Mouse (Mus musculus) telencephalon, adult 2 months (tissue): ENCODE measurements around the gene Sipa1l3.

Source experiments
- DNase-seq: peaks from one replicate; pipeline ENCODE4 v3.0.0-alpha.2; 2011; ENCODE audit warnings: low read depth, low spot score

Sipa1l3 gene

GRCm38 (mm10) chr7:29337766-29338165 lies 180.7 kb downstream of the Sipa1l3 start:
- no peak for DNase-seq

DNA sequence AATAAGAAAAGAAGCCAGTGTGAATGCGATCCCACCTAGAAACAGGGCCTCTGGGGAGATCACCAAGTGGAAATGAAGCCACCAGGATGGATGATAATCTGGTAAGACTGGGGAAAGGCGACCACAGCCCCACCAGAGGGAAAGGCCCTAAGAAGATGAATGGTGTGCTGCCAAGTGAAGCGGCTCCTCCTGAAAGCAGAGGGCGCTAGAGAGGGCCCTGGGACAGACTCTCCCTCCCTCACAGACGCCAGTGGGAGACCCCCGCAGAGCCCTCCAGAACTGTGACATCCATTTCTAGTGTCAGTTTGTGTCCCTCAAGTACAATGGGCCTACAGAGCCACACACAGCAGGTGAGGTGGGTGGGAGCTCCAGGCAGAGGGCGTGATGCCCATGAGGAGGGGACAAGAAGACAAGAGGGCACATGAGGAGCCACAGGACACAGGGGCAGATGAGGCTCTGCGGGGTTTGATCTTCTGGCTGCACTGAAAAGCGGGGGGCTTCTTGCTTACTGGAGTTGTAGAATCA lies 181.6 kb downstream of the Sipa1l3 start:
- DNase-seq = no peak

DNA sequence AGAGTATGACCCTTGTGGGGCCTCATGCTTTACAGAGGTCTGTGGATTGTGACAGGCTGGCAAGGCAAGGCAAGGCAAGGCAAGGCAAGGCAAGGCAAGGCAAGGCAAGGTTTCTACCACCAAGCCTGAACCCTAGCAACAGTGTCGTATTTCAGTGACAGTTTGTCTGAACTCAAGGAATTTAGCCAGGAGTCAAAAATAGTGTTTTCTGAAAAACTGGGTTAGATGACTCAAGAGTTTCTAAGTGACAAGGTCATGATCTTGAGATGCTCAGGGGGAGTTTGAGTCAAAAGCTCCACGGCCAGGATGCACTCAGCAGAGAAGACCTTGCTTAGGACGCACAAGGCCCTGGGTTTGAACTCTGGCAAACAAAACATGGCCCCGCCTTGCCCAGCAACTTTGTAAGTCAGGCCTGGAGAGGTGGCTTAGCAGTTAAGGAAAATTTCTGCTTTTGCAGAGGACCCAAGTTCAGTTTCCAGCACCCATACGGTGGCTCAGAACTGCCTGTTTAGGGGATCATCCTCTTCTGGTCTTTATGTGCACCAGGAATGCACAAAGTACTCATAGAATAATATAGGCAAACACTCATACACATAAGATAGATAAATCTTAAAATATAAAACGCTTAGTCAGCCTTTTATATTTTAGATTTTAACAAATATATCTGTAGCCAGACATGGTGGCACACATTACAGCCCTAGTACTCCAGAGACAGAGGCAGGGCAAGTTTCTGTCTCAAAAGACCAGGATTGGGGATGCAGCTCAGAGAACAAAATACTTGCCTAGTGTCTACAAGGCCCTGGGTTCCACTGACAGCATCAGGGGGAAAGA lies 182.4 kb downstream of the Sipa1l3 start:
- no peak for DNase-seq

GRCm38 (mm10) chr7:29335276-29335675 lies 183.2 kb downstream of the Sipa1l3 start:
- no peak for DNase-seq

- no peak for DNase-seq
Observed at GRCm38 (mm10) chr7:29334156-29334555, 184.3 kb downstream of the Sipa1l3 start.

GRCm38 (mm10) chr7:29328984-29329383 lies 189.5 kb downstream of the Sipa1l3 start:
- no peak for DNase-seq

GRCm38 (mm10) chr7:29327087-29327486 lies 191.4 kb downstream of the Sipa1l3 start:
- DNase-seq = no peak

DNA sequence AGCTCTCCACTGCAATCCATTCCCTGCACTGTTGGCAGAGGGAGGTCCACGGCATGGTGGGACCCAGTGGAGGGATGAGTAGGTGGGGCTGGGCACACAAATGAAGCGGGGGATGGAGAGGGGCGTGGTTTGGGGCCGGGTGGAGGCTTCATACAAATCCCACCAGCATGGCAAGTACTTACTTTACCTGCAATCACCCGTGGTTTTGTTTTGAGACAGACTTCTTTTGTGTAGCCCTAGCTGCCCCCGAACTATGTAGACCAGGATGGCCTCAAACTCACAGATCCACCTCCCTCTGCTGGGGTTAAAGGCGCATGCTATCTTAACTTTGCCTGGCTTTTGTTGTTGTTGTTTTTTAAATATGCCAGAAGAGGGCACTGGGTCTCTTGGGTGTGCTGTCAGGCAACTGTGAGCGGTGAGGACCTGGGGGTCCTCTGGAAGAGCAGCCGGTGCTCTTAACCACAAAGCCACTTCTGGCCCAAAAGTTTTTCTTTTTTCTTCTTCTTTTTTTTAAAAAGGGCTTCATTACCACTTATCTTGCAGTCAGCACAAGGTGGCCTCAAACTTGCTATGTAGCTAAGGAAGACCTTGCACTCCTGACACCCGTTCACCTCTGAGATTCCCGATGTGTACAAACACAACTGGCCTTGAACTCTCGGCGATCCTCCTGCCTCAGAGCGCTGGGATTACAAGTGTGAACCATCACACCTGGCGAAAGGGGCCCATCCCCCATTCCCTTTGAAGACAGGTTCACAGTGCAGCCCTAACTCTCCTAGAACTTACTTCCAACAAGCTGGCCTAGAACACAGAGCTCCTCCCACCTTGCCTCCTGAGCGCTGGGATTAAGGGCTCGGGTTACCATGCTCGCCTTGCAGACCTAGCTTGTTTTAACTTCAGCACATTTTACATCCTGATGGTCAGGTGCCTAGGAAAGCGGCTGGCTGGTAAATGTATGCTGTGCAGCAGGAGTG lies 198.8 kb downstream of the Sipa1l3 start:
- no peak for DNase-seq

DNA sequence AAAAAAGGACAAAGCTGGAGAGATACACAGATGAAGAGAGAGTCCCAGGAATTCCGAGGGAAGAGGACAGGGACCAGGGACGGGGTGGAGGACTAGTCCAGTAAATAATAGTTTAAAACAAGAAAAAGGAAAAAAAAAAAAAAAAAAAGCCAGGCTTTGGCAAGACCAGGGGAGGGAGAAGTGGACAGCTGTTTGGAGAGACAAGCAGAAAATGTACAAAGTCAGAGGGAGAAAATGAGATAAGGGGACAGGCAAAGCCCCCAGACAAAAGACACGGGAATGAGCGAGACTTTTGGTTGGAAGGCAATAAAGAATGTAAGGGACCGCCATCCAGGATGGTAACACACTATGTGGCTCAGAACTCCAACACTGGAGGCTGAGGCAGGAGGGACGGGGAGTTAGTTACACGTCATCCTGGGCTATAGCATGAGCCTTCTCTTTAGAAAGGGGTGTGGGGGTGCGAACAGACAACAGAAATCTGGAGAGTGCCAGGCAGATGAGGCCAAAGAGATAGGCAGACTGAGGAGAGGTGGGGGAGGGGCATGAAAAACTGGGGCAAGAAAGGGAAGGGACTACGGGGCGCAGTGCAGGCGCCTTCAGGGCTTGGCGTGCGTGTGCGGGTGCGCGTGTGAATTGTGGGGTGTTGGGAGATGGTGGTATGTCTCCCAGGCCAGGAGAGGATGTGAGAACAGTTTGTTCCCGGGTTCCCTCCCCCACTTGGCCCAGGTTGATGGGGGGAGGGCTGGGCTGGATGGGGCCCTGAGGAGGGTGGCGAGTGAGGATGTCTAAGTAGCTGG lies 200.1 kb downstream of the Sipa1l3 start:
- DNase-seq = no peak

DNA sequence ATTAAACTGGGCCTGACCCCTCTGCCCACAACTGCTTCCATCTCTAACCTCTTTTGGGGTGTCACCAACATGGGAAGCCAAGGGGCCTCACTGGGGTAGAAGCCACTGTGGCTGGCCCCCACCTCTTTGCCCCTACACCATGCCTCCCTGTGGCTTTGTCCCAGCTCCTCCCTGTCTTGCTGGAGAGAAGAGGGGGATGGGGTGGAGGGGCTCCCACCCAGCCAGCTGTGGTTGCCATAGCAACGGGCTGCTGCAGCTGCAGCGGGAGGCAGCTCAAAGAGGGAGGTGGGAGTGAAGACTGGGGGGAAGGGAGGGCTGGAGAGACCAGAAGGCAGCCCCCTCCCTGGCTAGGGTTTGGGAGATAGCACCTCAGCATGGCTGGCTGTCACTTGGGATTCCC lies 200.9 kb downstream of the Sipa1l3 start:
- no peak for DNase-seq

- DNase-seq = no peak
Observed at GRCm38 (mm10) chr7:29316976-29317375, 201.5 kb downstream of the Sipa1l3 start.

GRCm38 (mm10) chr7:29316137-29316734 lies 202.2 kb downstream of the Sipa1l3 start:
- DNase-seq = no peak

- no peak for DNase-seq
Observed at GRCm38 (mm10) chr7:29314844-29315628, 203.4 kb downstream of the Sipa1l3 start.

GRCm38 (mm10) chr7:29313572-29314261 lies 204.7 kb downstream of the Sipa1l3 start:
- no peak for DNase-seq

GRCm38 (mm10) chr7:29313051-29313450 lies 205.4 kb downstream of the Sipa1l3 start:
- no peak for DNase-seq

GRCm38 (mm10) chr7:29309749-29310148 lies 208.7 kb downstream of the Sipa1l3 start:
- no peak for DNase-seq

GRCm38 (mm10) chr7:29309221-29309721 lies 209.2 kb downstream of the Sipa1l3 start:
- DNase-seq = no peak

GRCm38 (mm10) chr7:29307350-29308104 lies 210.9 kb downstream of the Sipa1l3 start:
- peak; percentile 93 for DNase-seq

DNA sequence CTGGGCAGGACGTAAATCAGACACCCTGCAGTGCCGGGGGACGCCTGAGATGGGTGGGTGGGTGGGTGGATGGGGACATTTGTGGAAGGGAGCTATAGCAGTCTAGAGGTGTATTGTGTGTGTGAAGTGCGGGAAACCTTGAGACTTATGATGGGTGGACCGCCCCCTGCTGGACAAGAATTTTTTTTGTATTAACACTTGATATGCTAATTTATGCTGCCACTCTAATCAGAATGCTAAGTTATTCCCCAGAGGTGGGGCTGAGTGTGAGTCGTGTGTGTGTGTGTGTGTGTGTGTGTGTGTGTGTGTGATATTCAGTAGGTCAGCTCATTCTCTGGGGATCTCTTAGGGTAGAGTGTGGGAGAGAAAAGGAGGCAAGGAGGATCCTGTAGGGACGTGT lies 211.8 kb downstream of the Sipa1l3 start:
- no peak for DNase-seq
